Mouse (Mus musculus) heart, postnatal 10 days (tissue): ENCODE results near the gene Pdzrn3. TPM values are rescaled to one million over a fixed set of nuclear protein-coding genes. Genes with fewer than 3 reads are reported as not detected.

Experiments
- DNase-seq, 2 experiments: peaks; one replicate each; pipeline ENCODE4 v3.0.0; 2021
- intact Hi-C: fragments of 180-260 bp; cut with DNase I; formaldehyde crosslinking; loops from one replicate; pipeline ENCODE4 v1.15.1; 2025
- total RNA-seq, 2 experiments: library from RNA; stranded (reverse); gene quantifications; 2 replicates each; pipeline ENCODE4 v1.2.3; 2021

Gene Pdzrn3
- total RNA-seq, 2 experiments from 2014 or later = 41.4 to 69.5 TPM

GRCm38 (mm10) chr6:101297563-101298520 is 79.9 kb downstream of the Pdzrn3 start:
- intact Hi-C loops = no loop called here
- DNase-seq = no peak

- intact Hi-C loops = no loop called here
Observed at GRCm38 (mm10) chr6:101296997-101297396, 80.7 kb downstream of the Pdzrn3 start.

GRCm38 (mm10) chr6:101296280-101296679 is 81.4 kb downstream of the Pdzrn3 start:
- intact Hi-C loops = no loop called here
- DNase-seq = no peak

More at GRCm38 (mm10) chr6:101296997-101297396, 80.7 kb downstream of the Pdzrn3 start:
- DNase-seq = no peak

- DNase-seq = no peak
- intact Hi-C loops = no loop called here
Observed at GRCm38 (mm10) chr6:101293036-101293572, 84.6 kb downstream of the Pdzrn3 start.

GRCm38 (mm10) chr6:101291944-101292343 is 85.8 kb downstream of the Pdzrn3 start:
- intact Hi-C loops = no loop called here
- DNase-seq = no peak

GRCm38 (mm10) chr6:101290160-101290559 is 87.5 kb downstream of the Pdzrn3 start:
- intact Hi-C loops = no loop called here
- no peak for DNase-seq

- intact Hi-C loops = no loop called here
- DNase-seq = no peak
Observed at GRCm38 (mm10) chr6:101289428-101289827, 88.3 kb downstream of the Pdzrn3 start.

GRCm38 (mm10) chr6:101287566-101288173 is 90.0 kb downstream of the Pdzrn3 start:
- intact Hi-C loops = no loop called here
- no peak for DNase-seq

GRCm38 (mm10) chr6:101287077-101287476 is 90.6 kb downstream of the Pdzrn3 start:
- DNase-seq = no peak
- intact Hi-C loops = no loop called here

- DNase-seq = no peak
- intact Hi-C loops = no loop called here
Observed at GRCm38 (mm10) chr6:101284368-101284955, 93.2 kb downstream of the Pdzrn3 start.

GRCm38 (mm10) chr6:101283891-101284290 is 93.8 kb downstream of the Pdzrn3 start:
- DNase-seq = no peak

GRCm38 (mm10) chr6:101281644-101282043 is 96.1 kb downstream of the Pdzrn3 start:
- intact Hi-C loops = no loop called here

More at GRCm38 (mm10) chr6:101283891-101284290, 93.8 kb downstream of the Pdzrn3 start:
- intact Hi-C loops = no loop called here

GRCm38 (mm10) chr6:101280811-101281218 is 96.9 kb downstream of the Pdzrn3 start:
- intact Hi-C loops = no loop called here
- peak in 1 of 2 experiments; percentile 40 for DNase-seq

More at GRCm38 (mm10) chr6:101281644-101282043, 96.1 kb downstream of the Pdzrn3 start:
- no peak for DNase-seq

GRCm38 (mm10) chr6:101278286-101278932 is 99.3 kb downstream of the Pdzrn3 start:
- intact Hi-C loops = loop anchor here (5.0 kb wide), 1 partner anchor 49 kb away; no protein-coding TSS in a partner anchor
- peak; percentile 45 for DNase-seq

- intact Hi-C loops = loop anchor here (5.0 kb wide), 1 partner anchor 51 kb away; no protein-coding TSS in a partner anchor
- DNase-seq = no peak
Observed at GRCm38 (mm10) chr6:101276261-101276660, 101.4 kb downstream of the Pdzrn3 start.

GRCm38 (mm10) chr6:101275806-101276205 is 101.9 kb downstream of the Pdzrn3 start:
- intact Hi-C loops = loop anchor here (5.0 kb wide), 1 partner anchor 51 kb away; no protein-coding TSS in a partner anchor
- no peak for DNase-seq

- peak; percentile 66 to 79 for DNase-seq
- intact Hi-C loops = loop anchor here (5.0 kb wide), 1 partner anchor 52 kb away; no protein-coding TSS in a partner anchor
Observed at GRCm38 (mm10) chr6:101274846-101275245, 102.9 kb downstream of the Pdzrn3 start.

GRCm38 (mm10) chr6:101272256-101272655 is 105.4 kb downstream of the Pdzrn3 start:
- intact Hi-C loops = no loop called here
- DNase-seq = no peak

GRCm38 (mm10) chr6:101271378-101272135 is 106.1 kb downstream of the Pdzrn3 start:
- DNase-seq = peak in 1 of 2 experiments; percentile 51
- intact Hi-C loops = no loop called here
